Mouse (Mus musculus): Measurements from ENCODE around the gene Fndc10. TPM values are rescaled to one million over a fixed set of nuclear protein-coding genes. Genes with fewer than 3 reads are reported as not detected.

Gene Fndc10
- polyA plus RNA-seq, 1 experiment from 2014 or later, result 0.78 TPM

GRCm38 (mm10) chr4:155745136-155745535 lies 51.0 kb downstream of the Fndc10 start:
- WGBS, result 89% methylated on average over 5 of the region's 5 CpGs

More at GRCm38 (mm10) chr4:155745136-155745535, 51.0 kb downstream of the Fndc10 start:
- no peak for DNase-seq (ENCODE audit: low spot score)
- no peak overlapping the region for H3K4me3 ChIP-seq
- no peak overlapping the region for H3K27ac ChIP-seq
- no peaks in the 10 kb centered on the region for H3K27me3 ChIP-seq (ENCODE audit: insufficient read depth, poor library complexity, severe bottlenecking)
- peaks cover 99% of the 10 kb centered on the region for H3K36me3 ChIP-seq
- H3K4me1 ChIP-seq, result no peaks in the 10 kb centered on the region
- H3K9me3 ChIP-seq, result no peaks in the 10 kb centered on the region

Other genes starting within 250 kb of the Fndc10 start
- gene Tmem52, start 225.2 kb upstream of the Fndc10 start, polyA plus RNA-seq (2016; fragmentation: Nextera tagmentation; extraction: Ambion mirVana), result not detected in 2 replicates
- 416 and 440 TPM in 2 replicates for gene Gnb1, start 203.0 kb upstream of the Fndc10 start, polyA plus RNA-seq (2016; fragmentation: Nextera tagmentation; extraction: Ambion mirVana)
- gene Nadk, start 132.0 kb upstream of the Fndc10 start, polyA plus RNA-seq (2016; fragmentation: Nextera tagmentation; extraction: Ambion mirVana), result 70.8 and 93.3 TPM in 2 replicates
- 8.4 and 9.5 TPM in 2 replicates for gene Slc35e2, start 92.9 kb upstream of the Fndc10 start, polyA plus RNA-seq (2016; fragmentation: Nextera tagmentation; extraction: Ambion mirVana)
- 48.6 and 60.2 TPM in 2 replicates for gene Cdk11b, start 69.5 kb upstream of the Fndc10 start, polyA plus RNA-seq (2016; fragmentation: Nextera tagmentation; extraction: Ambion mirVana)
- gene Gm10563, start 48.9 kb upstream of the Fndc10 start, polyA plus RNA-seq (2016; fragmentation: Nextera tagmentation; extraction: Ambion mirVana), result not detected in 2 replicates
- 34.6 and 39.8 TPM in 2 replicates for gene Mmp23, start 41.0 kb upstream of the Fndc10 start, polyA plus RNA-seq (2016; fragmentation: Nextera tagmentation; extraction: Ambion mirVana)
- 15.4 and 16.8 TPM in 2 replicates for gene Mib2, start 25.1 kb upstream of the Fndc10 start, polyA plus RNA-seq (2016; fragmentation: Nextera tagmentation; extraction: Ambion mirVana)
- gene Ssu72, start 10.5 kb downstream of the Fndc10 start, polyA plus RNA-seq (2016; fragmentation: Nextera tagmentation; extraction: Ambion mirVana), result 146 and 152 TPM in 2 replicates
- 0.38 and 0.54 TPM in 2 replicates for gene Tmem240, start 40.5 kb downstream of the Fndc10 start, polyA plus RNA-seq (2016; fragmentation: Nextera tagmentation; extraction: Ambion mirVana)
- gene Atad3a, start 66.8 kb downstream of the Fndc10 start, polyA plus RNA-seq (2016; fragmentation: Nextera tagmentation; extraction: Ambion mirVana), result 133 and 147 TPM in 2 replicates
- 2.1 and 3.1 TPM in 2 replicates for gene Vwa1, start 80.4 kb downstream of the Fndc10 start, polyA plus RNA-seq (2016; fragmentation: Nextera tagmentation; extraction: Ambion mirVana)
- 2.1 and 4.7 TPM in 2 replicates for gene Tmem88b, start 91.5 kb downstream of the Fndc10 start, polyA plus RNA-seq (2016; fragmentation: Nextera tagmentation; extraction: Ambion mirVana)
- gene Ankrd65, start 96.1 kb downstream of the Fndc10 start, polyA plus RNA-seq (2016; fragmentation: Nextera tagmentation; extraction: Ambion mirVana), result not detected in 2 replicates
- 176 and 226 TPM in 2 replicates for gene Mrpl20, start 108.5 kb downstream of the Fndc10 start, polyA plus RNA-seq (2016; fragmentation: Nextera tagmentation; extraction: Ambion mirVana)
- 131 and 150 TPM in 2 replicates for gene Ccnl2, start 118.1 kb downstream of the Fndc10 start, polyA plus RNA-seq (2016; fragmentation: Nextera tagmentation; extraction: Ambion mirVana)
- gene Aurkaip1, start 136.9 kb downstream of the Fndc10 start, polyA plus RNA-seq (2016; fragmentation: Nextera tagmentation; extraction: Ambion mirVana), result 157 and 170 TPM in 2 replicates
- gene Mxra8, start 145.3 kb downstream of the Fndc10 start, polyA plus RNA-seq (2016; fragmentation: Nextera tagmentation; extraction: Ambion mirVana), result 39.0 and 50.5 TPM in 2 replicates
- gene Dvl1, start 153.1 kb downstream of the Fndc10 start, polyA plus RNA-seq (2016; fragmentation: Nextera tagmentation; extraction: Ambion mirVana), result 2.8 and 3.6 TPM in 2 replicates
- gene Tas1r3, start 169.0 kb downstream of the Fndc10 start, polyA plus RNA-seq (2016; fragmentation: Nextera tagmentation; extraction: Ambion mirVana), result 0.13 and 0.14 TPM in 2 replicates
- gene Cptp, start 175.1 kb downstream of the Fndc10 start, polyA plus RNA-seq (2016; fragmentation: Nextera tagmentation; extraction: Ambion mirVana), result 14.0 and 16.2 TPM in 2 replicates
- 52.1 and 73.9 TPM in 2 replicates for gene Ints11, start 175.2 kb downstream of the Fndc10 start, polyA plus RNA-seq (2016; fragmentation: Nextera tagmentation; extraction: Ambion mirVana)
- gene Pusl1, start 197.4 kb downstream of the Fndc10 start, polyA plus RNA-seq (2016; fragmentation: Nextera tagmentation; extraction: Ambion mirVana), result 43.8 and 43.9 TPM in 2 replicates
- gene Acap3, start 197.5 kb downstream of the Fndc10 start, polyA plus RNA-seq (2016; fragmentation: Nextera tagmentation; extraction: Ambion mirVana), result 12.3 and 13.3 TPM in 2 replicates
- gene Ube2j2, start 249.5 kb downstream of the Fndc10 start, polyA plus RNA-seq (2016; fragmentation: Nextera tagmentation; extraction: Ambion mirVana), result 97.2 and 135 TPM in 2 replicates